Mouse (Mus musculus): ENCODE results near the gene Mettl7a3. TPM values are rescaled to one million over a fixed set of nuclear protein-coding genes. Genes with fewer than 3 reads are reported as not detected.
"Not testable (repeated sequence)": the region's sequence is repeated elsewhere in the genome, so short reads cannot be mapped to it uniquely, and the experiment has no call there.

Gene Mettl7a3
- polyA plus RNA-seq, 1 experiment from 2014 or later: 0.09 TPM

GRCm38 (mm10) chr15:100337328-100337727, 2.6 kb downstream of the Mettl7a3 start:
- not testable (repeated sequence) for H3K9ac ChIP-seq; H3K27ac ChIP-seq (replicated peaks); H3K9me3 ChIP-seq; H3K4me2 ChIP-seq; H3K4me3 ChIP-seq; H3K36me3 ChIP-seq; H3K27me3 ChIP-seq; ATAC-seq (ENCODE audit: low FRiP score, low read depth); H3K4me1 ChIP-seq (replicated peaks)

GRCm38 (mm10) chr15:100337847-100338246, 3.1 kb downstream of the Mettl7a3 start:
- ATAC-seq (ENCODE audit: low FRiP score, low read depth); H3K27me3 ChIP-seq; H3K9me3 ChIP-seq; H3K4me1 ChIP-seq (replicated peaks); H3K27ac ChIP-seq (replicated peaks); H3K4me3 ChIP-seq; H3K9ac ChIP-seq; H3K4me2 ChIP-seq; H3K36me3 ChIP-seq: not testable (repeated sequence)
- WGBS: 41% methylated on average over 10 of the region's 10 CpGs

GRCm38 (mm10) chr15:100341314-100341980, 6.7 kb downstream of the Mettl7a3 start:
- not testable (repeated sequence) for H3K9ac ChIP-seq; H3K27me3 ChIP-seq; H3K9me3 ChIP-seq; H3K36me3 ChIP-seq; H3K4me2 ChIP-seq; H3K27ac ChIP-seq (replicated peaks); H3K4me1 ChIP-seq (replicated peaks); ATAC-seq (ENCODE audit: low FRiP score, low read depth); H3K4me3 ChIP-seq
- WGBS: 87% methylated on average over 5 of the region's 5 CpGs

- Histone ChIP-seq H3K27ac (replicated peaks) (no peak overlapping the region), H3K36me3 (no peaks in the 10 kb centered on the region), H3K4me2 (no peak overlapping the region), H3K4me3 (no peak overlapping the region), H3K9me3 (no peaks in the 10 kb centered on the region), H3K27me3 (no peaks in the 10 kb centered on the region), H3K9ac (no peak overlapping the region), H3K4me1 (replicated peaks) (no peaks in the 10 kb centered on the region)
- ATAC-seq (ENCODE audit: low FRiP score, low read depth): no peak
These were observed 10.8 kb downstream of the Mettl7a3 start for GRCm38 (mm10) chr15:100345484-100345883.

- 61% methylated on average over 14 of the region's 14 CpGs for WGBS
- H3K9ac ChIP-seq: no peak overlapping the region
These were observed 12.0 kb downstream of the Mettl7a3 start for GRCm38 (mm10) chr15:100346761-100347160.

GRCm38 (mm10) chr15:100349496-100349895, 14.8 kb downstream of the Mettl7a3 start:
- Histone ChIP-seq H3K4me1 (replicated peaks) (no peaks in the 10 kb centered on the region), H3K4me3 (no peak overlapping the region), H3K4me2 (no peak overlapping the region), H3K9me3 (no peaks in the 10 kb centered on the region), H3K36me3 (no peaks in the 10 kb centered on the region), H3K9ac (no peak overlapping the region), H3K27me3 (no peaks in the 10 kb centered on the region), H3K27ac (replicated peaks) (no peak overlapping the region)
- no peak for ATAC-seq (ENCODE audit: low FRiP score, low read depth)
- WGBS: 48% methylated on average over 2 of the region's 2 CpGs

More at GRCm38 (mm10) chr15:100346761-100347160, 12.0 kb downstream of the Mettl7a3 start:
- H3K4me2 ChIP-seq: no peak overlapping the region
- no peak for ATAC-seq (ENCODE audit: low FRiP score, low read depth)
- H3K36me3 ChIP-seq: no peaks in the 10 kb centered on the region
- no peaks in the 10 kb centered on the region for H3K27me3 ChIP-seq
- H3K27ac ChIP-seq (replicated peaks): no peak overlapping the region
- no peaks in the 10 kb centered on the region for H3K4me1 ChIP-seq (replicated peaks)
- H3K4me3 ChIP-seq: no peak overlapping the region
- H3K9me3 ChIP-seq: no peaks in the 10 kb centered on the region

GRCm38 (mm10) chr15:100351501-100352060, 16.9 kb downstream of the Mettl7a3 start:
- H3K27me3 ChIP-seq: no peaks in the 10 kb centered on the region
- no peak for ATAC-seq (ENCODE audit: low FRiP score, low read depth)
- WGBS: 86% methylated on average over 6 of the region's 6 CpGs

GRCm38 (mm10) chr15:100352711-100353250, 18.1 kb downstream of the Mettl7a3 start, which contains the start of the genes Methig1 and Mettl7a2:
Gene Methig1, plus strand, starts transcription at chr15:100353149.
Gene Mettl7a2, plus strand, starts transcription at chr15:100353200.
- H3K36me3 ChIP-seq: no peaks in the 10 kb centered on the region
- H3K9me3 ChIP-seq: no peaks in the 10 kb centered on the region
- no peaks in the 10 kb centered on the region for H3K27me3 ChIP-seq
- H3K4me2 ChIP-seq: no peak within 1 kb of the TSS
- H3K9ac ChIP-seq: no peak within 1 kb of the TSS
- no peaks in the 10 kb centered on the region for H3K4me1 ChIP-seq (replicated peaks)
- ATAC-seq (ENCODE audit: low FRiP score, low read depth): no peak
- 81% methylated on average over 10 of the region's 10 CpGs for WGBS
- no peak within 1 kb of the TSS for H3K27ac ChIP-seq (replicated peaks)
- H3K4me3 ChIP-seq: no peak within 1 kb of the TSS

More at GRCm38 (mm10) chr15:100351501-100352060, 16.9 kb downstream of the Mettl7a3 start:
- H3K36me3 ChIP-seq: no peaks in the 10 kb centered on the region
- H3K4me3 ChIP-seq: no peak overlapping the region
- H3K9ac ChIP-seq: no peak overlapping the region
- H3K27ac ChIP-seq (replicated peaks): no peak overlapping the region
- no peak overlapping the region for H3K4me2 ChIP-seq
- no peaks in the 10 kb centered on the region for H3K9me3 ChIP-seq
- no peaks in the 10 kb centered on the region for H3K4me1 ChIP-seq (replicated peaks)

GRCm38 (mm10) chr15:100353399-100353798, 18.7 kb downstream of the Mettl7a3 start:
- not testable (repeated sequence) for H3K4me1 ChIP-seq (replicated peaks); H3K27ac ChIP-seq (replicated peaks); H3K4me2 ChIP-seq; H3K9ac ChIP-seq; H3K27me3 ChIP-seq; H3K4me3 ChIP-seq; H3K9me3 ChIP-seq; H3K36me3 ChIP-seq; ATAC-seq (ENCODE audit: low FRiP score, low read depth)
- 93% methylated on average over 22 of the region's 22 CpGs for WGBS

GRCm38 (mm10) chr15:100355876-100356275, 21.1 kb downstream of the Mettl7a3 start:
- H3K9me3 ChIP-seq: no peaks in the 10 kb centered on the region
- ATAC-seq (ENCODE audit: low FRiP score, low read depth): no peak
- 88% methylated on average over 5 of the region's 5 CpGs for WGBS

GRCm38 (mm10) chr15:100364242-100364641, 29.5 kb downstream of the Mettl7a3 start, which contains the start of gene Higd1c:
Gene Higd1c, plus strand, starts transcription at chr15:100364542.
- H3K36me3 ChIP-seq: no peaks in the 10 kb centered on the region
- no peaks in the 10 kb centered on the region for H3K9me3 ChIP-seq
- H3K4me3 ChIP-seq: no peak within 1 kb of the TSS
- H3K27ac ChIP-seq (replicated peaks): no peak within 1 kb of the TSS
- no peaks in the 10 kb centered on the region for H3K27me3 ChIP-seq
- no peak within 1 kb of the TSS for H3K9ac ChIP-seq
- H3K4me2 ChIP-seq: no peak within 1 kb of the TSS
- ATAC-seq (ENCODE audit: low FRiP score, low read depth): no peak
- 78% methylated on average over 7 of the region's 7 CpGs for WGBS
- H3K4me1 ChIP-seq (replicated peaks): no peaks in the 10 kb centered on the region

More at GRCm38 (mm10) chr15:100355876-100356275, 21.1 kb downstream of the Mettl7a3 start:
- Histone ChIP-seq H3K4me2 (no peak overlapping the region), H3K4me1 (replicated peaks) (no peaks in the 10 kb centered on the region), H3K9ac (no peak overlapping the region), H3K27ac (replicated peaks) (no peak overlapping the region), H3K27me3 (no peaks in the 10 kb centered on the region), H3K36me3 (no peaks in the 10 kb centered on the region), H3K4me3 (no peak overlapping the region)

GRCm38 (mm10) chr15:100365967-100366366, 31.2 kb downstream of the Mettl7a3 start:
- H3K9me3 ChIP-seq; ATAC-seq (ENCODE audit: low FRiP score, low read depth); H3K36me3 ChIP-seq; H3K4me3 ChIP-seq; H3K27me3 ChIP-seq; H3K27ac ChIP-seq (replicated peaks); H3K4me1 ChIP-seq (replicated peaks); H3K9ac ChIP-seq; H3K4me2 ChIP-seq: not testable (repeated sequence)
- WGBS: 46% methylated on average over 9 of the region's 9 CpGs
